Mouse (Mus musculus) small intestine, adult 2 months (tissue): Measurements from ENCODE around the gene Ahcyl1.

ENCODE experiments used
- CTCF ChIP-seq: fragments of 200-500 bp; IDR thresholded peaks from 2 replicates; pipeline ENCODE4 v1.5.1; 2012; ENCODE audit warnings: low read depth, mild to moderate bottlenecking, control low read depth, inconsistent platforms, low read length, moderate library complexity, mixed read lengths; ENCODE audit not compliant: insufficient replicate concordance, insufficient read length; ENCODE audit errors: extremely low read depth
- POLR2A ChIP-seq: fragments of 200-500 bp; IDR thresholded peaks from 2 replicates; pipeline ENCODE4 v1.6.1; 2012; ENCODE audit warnings: low read depth, mild to moderate bottlenecking, control low read depth, inconsistent platforms, low read length, moderate library complexity

GRCm38 (mm10) chr3:107652968-107653367, 43.4 kb downstream of the Ahcyl1 start:
- TF ChIP-seq POLR2A (no peak), CTCF (no peak)
